ENCODE assay signal across 9 mouse cellular contexts in the genomic region with DNA sequence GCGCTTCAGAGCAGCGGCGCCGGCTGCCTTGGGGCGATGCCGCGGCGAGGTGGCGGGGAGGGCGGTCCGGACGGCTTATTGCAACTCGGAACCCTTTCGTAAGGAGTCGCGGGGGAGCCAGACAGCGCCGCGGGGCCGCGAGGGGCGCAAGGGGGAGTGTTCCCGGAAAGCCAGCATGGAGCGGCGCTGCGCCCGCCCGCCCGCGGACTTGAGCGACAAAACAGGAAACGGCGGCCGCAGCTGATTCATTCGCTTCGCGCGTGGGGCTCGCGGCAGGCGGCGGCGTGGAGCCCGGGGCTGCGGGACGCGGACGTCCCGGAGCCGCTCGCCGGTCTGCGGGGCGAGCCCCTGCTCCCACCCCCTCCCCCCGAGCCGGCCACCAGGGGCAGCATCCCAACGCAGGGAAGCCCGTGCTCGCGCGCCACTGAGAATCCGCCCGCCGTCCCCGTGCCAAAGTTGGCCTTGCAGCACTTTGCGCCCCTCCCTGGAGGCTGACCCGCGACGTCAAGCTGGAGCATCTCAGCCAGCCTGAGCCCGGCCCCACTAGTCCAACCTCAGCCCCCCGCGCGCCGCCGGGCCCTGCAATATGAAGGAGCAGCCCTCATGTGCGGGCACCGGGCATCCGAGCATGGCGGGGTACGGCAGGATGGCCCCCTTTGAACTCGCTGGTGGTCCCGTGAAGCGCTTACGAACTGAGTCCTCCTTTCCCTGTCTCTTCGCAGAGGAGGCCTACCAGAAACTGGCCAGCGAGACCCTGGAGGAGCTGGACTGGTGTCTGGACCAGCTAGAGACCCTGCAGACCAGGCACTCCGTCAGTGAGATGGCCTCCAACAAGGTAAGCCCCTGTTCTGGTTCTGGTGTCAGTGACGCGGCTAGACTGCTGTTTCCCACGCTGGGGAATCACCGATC.
DNase-seq lines count a peak whose midpoint lies in the region; ATAC-seq and TF ChIP-seq lines count a peak whose summit lies in the region.
"Had no signal": no experiment of that assay in that cellular context is flagged by ENCODE, and none has a peak within 500 bp of the region (broad histone marks: within the 10 kb centered on the region; RNA-seq: fewer than 3 reads in every experiment).

No protein-coding gene starts in this region.

- TF ChIP-seq CTCF in gastrocnemius, adult 2 months (IDR thresholded peaks at IDR 0.05) = peak; percentile 61

- peaks cover 33% of the 10 kb centered on the region for H3K4me1 ChIP-seq in hindbrain, embryonic 15.5 days (replicated peaks)
- peaks cover 46% of the 10 kb centered on the region for H3K4me1 ChIP-seq in megakaryocyte, embryonic 14.5 days

- intact Hi-C loops in gastrocnemius, adult 2 months (cut with DNase I) = loop anchor here (2.0 to 10.0 kb wide), 2 partner anchors 80 to 278 kb away; no protein-coding TSS in a partner anchor
- intact Hi-C loops in left cerebral cortex, postnatal 10 days (cut with DNase I) = loop anchor here (5.0 to 10.0 kb wide), 2 partner anchors 81 to 288 kb away; no protein-coding TSS in a partner anchor

- peak overlapping the region; percentile 68 for H3K9ac ChIP-seq in hindbrain, embryonic 15.5 days

- H3K4me3 ChIP-seq in gastrocnemius, adult 2 months = peak overlapping the region; percentile 95
- peak overlapping the region; percentile 69 for H3K4me3 ChIP-seq in hindbrain, embryonic 15.5 days
- H3K4me3 ChIP-seq in megakaryocyte, embryonic 14.5 days (replicated peaks) = peak overlapping the region; percentile 97

- peak overlapping the region; percentile 98 for H3K4me2 ChIP-seq in hindbrain, embryonic 15.5 days

- peak; percentile 84 for ATAC-seq in hindbrain, embryonic 15.5 days (ENCODE audit: low FRiP score, low read depth)

- H3K9me3 ChIP-seq in hindbrain, embryonic 15.5 days = no peaks in the 10 kb centered on the region
- no peaks in the 10 kb centered on the region for H3K9me3 ChIP-seq in megakaryocyte, embryonic 14.5 days

- peak; percentile 49 for DNase-seq in WW6 (ENCODE audit: low read depth, low spot score)
- peak; percentile 66 to 76 for DNase-seq in cerebellum, postnatal 14 days
- peak; percentile 92 for DNase-seq in gastrocnemius, adult 2 months
- DNase-seq in left cerebral cortex, postnatal 10 days (ENCODE audit: extremely low spot score in 1 of 2, low spot score in 2 of 2) = peak; percentile 42 to 88
- DNase-seq in right cerebral cortex, adult 18-20 months = peak; percentile 49
- DNase-seq in urinary bladder, postnatal 10 days (ENCODE audit: low spot score) = peak; percentile 32

- WGBS in hindbrain, embryonic 15.5 days = 1% methylated on average over 91 of the region's 91 CpGs

- H3K27ac ChIP-seq in gastrocnemius, adult 2 months = peak overlapping the region; percentile 97
- H3K27ac ChIP-seq in hindbrain, embryonic 15.5 days (replicated peaks) = peak overlapping the region; percentile 81
- H3K27ac ChIP-seq: macrophage had no signal

- no peaks in the 10 kb centered on the region for H3K36me3 ChIP-seq in hindbrain, embryonic 15.5 days
- H3K36me3 ChIP-seq in megakaryocyte, embryonic 14.5 days (replicated peaks; ENCODE audit: low read length) = no peaks in the 10 kb centered on the region

- no peaks in the 10 kb centered on the region for H3K27me3 ChIP-seq in hindbrain, embryonic 15.5 days
- H3K27me3 ChIP-seq in megakaryocyte, embryonic 14.5 days (replicated peaks) = peaks cover 10% of the 10 kb centered on the region

Comparison
In these comparisons a context has a peak if more than half of its experiments do, and no peak if none do; other contexts are left out.
1. Peak in every context shown above with its lines: DNase-seq, ATAC-seq, H3K4me3 ChIP-seq and H3K27ac ChIP-seq.
2. DNase-seq: peak in every context shown above with its lines; median percentile 92 in gastrocnemius, adult 2 months; 71 in cerebellum, postnatal 14 days; 65 in left cerebral cortex, postnatal 10 days; 49 in WW6; 49 in right cerebral cortex, adult 18-20 months; 32 in urinary bladder, postnatal 10 days.